Mouse (Mus musculus) megakaryocyte, embryonic 14.5 days (primary cell): ENCODE measurements around the gene Cyp2a5. TPM values are rescaled to one million over a fixed set of nuclear protein-coding genes. Genes with fewer than 3 reads are reported as not detected.
"Not testable (repeated sequence)": the region's sequence is repeated elsewhere in the genome, so short reads cannot be mapped to it uniquely, and the experiment has no call there.

Experiments used
- H3K27me3 ChIP-seq: replicated peaks from 2 replicates; pipeline ENCODE3; 2012; ENCODE audit warnings: inconsistent platforms
- H3K36me3 ChIP-seq: replicated peaks from 2 replicates; pipeline ENCODE3; 2012; ENCODE audit warnings: low read length, inconsistent platforms, mixed read lengths
- H3K4me1 ChIP-seq: 2 replicates; pipeline ENCODE4 v1.6.1; 2012; ENCODE audit warnings: inconsistent platforms
- H3K4me3 ChIP-seq: replicated peaks from 2 replicates; pipeline ENCODE3; 2012; ENCODE audit warnings: moderate library complexity, mild to moderate bottlenecking, inconsistent platforms
- H3K9me3 ChIP-seq: 2 replicates; pipeline ENCODE4 v1.6.1; 2012; ENCODE audit warnings: inconsistent platforms
- FLI1 ChIP-seq: IDR thresholded peaks from 2 replicates; pipeline ENCODE4 v1.6.1; 2012; ENCODE audit warnings: low read length, inconsistent platforms, mixed read lengths
- GATA1 ChIP-seq: IDR thresholded peaks from 3 replicates; pipeline ENCODE4 v1.6.1; 2012; ENCODE audit warnings: mixed read lengths, low read length, inconsistent platforms, borderline replicate concordance
- polyA plus RNA-seq: library from polyadenylated mRNA; stranded (reverse); fragments of >175 nt; gene quantifications from 2 replicates; pipeline ENCODE4 v1.2.3, GENCODE M21; 2012; ENCODE audit warnings: low replicate concordance; ENCODE audit not compliant: insufficient read depth

The Cyp2a5 gene
- not detected in 2 replicates for polyA plus RNA-seq

DNA sequence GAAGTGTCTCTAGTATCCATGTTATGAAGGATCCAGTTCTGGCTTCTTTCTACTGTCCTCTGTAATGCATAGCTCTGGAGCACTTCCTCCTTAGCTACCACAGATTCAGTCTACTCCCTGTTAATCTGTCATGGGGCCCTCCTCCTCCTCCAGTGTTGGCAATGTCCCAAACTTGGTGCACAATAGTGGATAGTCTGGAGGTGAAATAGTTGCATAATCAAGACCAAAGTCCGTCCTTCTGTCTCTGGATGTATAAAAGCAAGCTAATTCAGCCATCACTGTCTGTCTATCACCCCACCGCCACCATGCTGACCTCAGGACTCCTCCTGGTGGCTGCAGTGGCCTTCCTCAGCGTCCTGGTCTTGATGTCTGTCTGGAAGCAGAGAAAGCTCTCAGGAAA is at the start of gene Cyp2a5:
TSS of gene Cyp2a5 (plus strand) at position 247 of the 400 bp plus-strand sequence.
- H3K27me3 ChIP-seq, H3K4me3 ChIP-seq, H3K36me3 ChIP-seq, H3K4me1 ChIP-seq: not testable (repeated sequence)
- peaks cover 19% of the 10 kb centered on the region for H3K9me3 ChIP-seq

- not testable (repeated sequence) for H3K4me1 ChIP-seq, H3K4me3 ChIP-seq, H3K36me3 ChIP-seq, H3K27me3 ChIP-seq
- H3K9me3 ChIP-seq, result peaks cover 14% of the 10 kb centered on the region; the same call in 1 of the 2 replicates
These were observed 49.1 kb upstream of the Cyp2a5 start for GRCm38 (mm10) chr7:26786013-26786412.

GRCm38 (mm10) chr7:26789984-26790383 is 45.1 kb upstream of the Cyp2a5 start:
- Histone ChIP-seq H3K4me1 (no peaks in the 10 kb centered on the region), H3K36me3 (no peaks in the 10 kb centered on the region), H3K4me3 (no peak overlapping the region), H3K9me3 (peaks cover 17% of the 10 kb centered on the region; the same call in 1 of the 2 replicates), H3K27me3 (no peaks in the 10 kb centered on the region)
- TF ChIP-seq GATA1, result no peak
- no peak for TF ChIP-seq FLI1

DNA sequence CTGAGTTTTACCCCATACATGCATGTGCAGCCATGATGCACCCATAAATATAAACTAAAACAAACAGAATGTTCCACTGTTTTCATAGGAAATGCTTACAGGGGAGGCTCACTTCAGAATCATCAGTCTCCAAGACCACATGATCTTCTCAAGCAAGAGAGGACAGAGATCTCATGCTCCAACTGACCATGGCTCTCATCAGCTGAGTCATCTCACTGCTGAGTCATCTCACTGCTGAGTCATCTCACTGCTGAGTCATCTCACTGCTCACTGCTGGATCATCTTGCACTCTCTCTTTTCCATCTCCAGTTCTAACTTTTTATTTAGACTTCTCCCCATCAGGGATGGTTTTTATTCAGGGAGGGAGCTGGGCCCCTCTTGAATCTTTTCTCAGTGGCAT is 35.0 kb upstream of the Cyp2a5 start:
- Histone ChIP-seq H3K36me3 (no peaks in the 10 kb centered on the region), H3K27me3 (no peaks in the 10 kb centered on the region), H3K9me3 (peaks cover 14% of the 10 kb centered on the region; the same call in 1 of the 2 replicates), H3K4me1 (peaks cover 4% of the 10 kb centered on the region), H3K4me3 (peak overlapping the region; percentile 70)
- no peak for TF ChIP-seq GATA1
- TF ChIP-seq FLI1, result no peak

- no peaks in the 10 kb centered on the region for H3K27me3 ChIP-seq
- no peak for TF ChIP-seq GATA1
- no peak for TF ChIP-seq FLI1
- no peak overlapping the region for H3K4me3 ChIP-seq
- H3K36me3 ChIP-seq, result no peaks in the 10 kb centered on the region
- H3K9me3 ChIP-seq, result peaks cover 14% of the 10 kb centered on the region; the same call in 1 of the 2 replicates
- H3K4me1 ChIP-seq, result peaks cover 4% of the 10 kb centered on the region
These were observed 34.1 kb upstream of the Cyp2a5 start for GRCm38 (mm10) chr7:26800996-26801395.

GRCm38 (mm10) chr7:26808592-26808991 is 26.5 kb upstream of the Cyp2a5 start, which contains the start of gene Cyp2g1:
TSS of gene Cyp2g1 (plus strand) at chr7:26808892.
- Histone ChIP-seq H3K9me3 (no peaks in the 10 kb centered on the region; the same call in 1 of the 2 replicates), H3K36me3 (no peaks in the 10 kb centered on the region), H3K4me1 (no peaks in the 10 kb centered on the region), H3K27me3 (no peaks in the 10 kb centered on the region), H3K4me3 (no peak within 1 kb of the TSS)
- no peak for TF ChIP-seq FLI1
- TF ChIP-seq GATA1, result no peak

- H3K36me3 ChIP-seq, H3K27me3 ChIP-seq, H3K4me3 ChIP-seq, H3K4me1 ChIP-seq: not testable (repeated sequence)
- H3K9me3 ChIP-seq, result peaks cover 16% of the 10 kb centered on the region
These were observed 3.4 kb upstream of the Cyp2a5 start for GRCm38 (mm10) chr7:26831556-26832292.

GRCm38 (mm10) chr7:26832668-26833067 is 2.4 kb upstream of the Cyp2a5 start:
- H3K27me3 ChIP-seq, H3K4me1 ChIP-seq, H3K4me3 ChIP-seq, H3K36me3 ChIP-seq: not testable (repeated sequence)
- peaks cover 19% of the 10 kb centered on the region for H3K9me3 ChIP-seq

DNA sequence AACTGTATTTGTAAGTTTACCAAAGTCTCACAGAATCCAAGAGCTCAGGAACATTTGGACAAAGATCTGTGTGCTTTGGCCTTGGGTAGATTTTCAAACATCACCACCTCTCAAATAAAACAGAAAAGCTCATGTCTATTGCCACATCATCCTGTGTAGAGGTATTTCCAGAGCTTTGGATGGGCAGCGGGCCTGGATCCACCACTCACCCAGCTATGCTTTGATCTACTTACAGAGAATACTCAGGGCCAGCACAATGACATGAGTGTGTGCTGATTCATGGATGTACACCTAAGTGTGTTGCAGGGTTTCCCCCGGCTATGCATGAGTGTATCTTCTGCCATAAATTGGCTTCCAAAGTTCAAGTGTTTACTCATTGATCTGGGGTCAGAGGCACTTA is 8.3 kb downstream of the Cyp2a5 start:
- not testable (repeated sequence) for H3K4me3 ChIP-seq, H3K9me3 ChIP-seq, H3K36me3 ChIP-seq, H3K4me1 ChIP-seq, H3K27me3 ChIP-seq

GRCm38 (mm10) chr7:26850063-26850462 is 15.0 kb downstream of the Cyp2a5 start:
- H3K4me1 ChIP-seq, H3K9me3 ChIP-seq, H3K4me3 ChIP-seq, H3K27me3 ChIP-seq, H3K36me3 ChIP-seq: not testable (repeated sequence)

GRCm38 (mm10) chr7:26878581-26878980 is 43.5 kb downstream of the Cyp2a5 start:
- H3K27me3 ChIP-seq, H3K36me3 ChIP-seq, H3K4me1 ChIP-seq, H3K4me3 ChIP-seq, H3K9me3 ChIP-seq: not testable (repeated sequence)

GRCm38 (mm10) chr7:26880600-26880999 is 45.5 kb downstream of the Cyp2a5 start:
- not testable (repeated sequence) for H3K4me3 ChIP-seq, H3K27me3 ChIP-seq

More at GRCm38 (mm10) chr7:26880600-26880999, 45.5 kb downstream of the Cyp2a5 start:
- H3K9me3 ChIP-seq, H3K36me3 ChIP-seq, H3K4me1 ChIP-seq: not testable (repeated sequence)

Other genes with a start within 250 kb of the Cyp2a5 start
- gene Vmn1r185, start 216.8 kb upstream of the Cyp2a5 start, polyA plus RNA-seq, result not detected in 2 replicates
- gene Cyp2b23, start 148.9 kb upstream of the Cyp2a5 start, polyA plus RNA-seq, result not detected in 2 replicates
- 0.64 TPM in 1 of 2 replicates, not detected in the other for gene Cyp2b19, start 78.2 kb upstream of the Cyp2a5 start, polyA plus RNA-seq
- not detected in 2 replicates for gene Cyp2g1, start 26.4 kb upstream of the Cyp2a5 start, polyA plus RNA-seq
- gene Cyp2a22, start 104.1 kb downstream of the Cyp2a5 start, polyA plus RNA-seq, result not detected in 2 replicates
- not detected in 2 replicates for gene Cyp2a12, start 193.8 kb downstream of the Cyp2a5 start, polyA plus RNA-seq